Mouse (Mus musculus) gastrocnemius, postnatal 25 days (tissue): ENCODE measurements around the gene Chst15. TPM values are rescaled to one million over a fixed set of nuclear protein-coding genes. Genes with fewer than 3 reads are reported as not detected.

Experiments used
- DNase-seq: peaks from one replicate; pipeline ENCODE4 v3.0.0; 2022
- total RNA-seq, 2 experiments: library from RNA; stranded (reverse); gene quantifications; 1 replicate in 1 of 2; 2 replicates in 1 of 2; pipeline ENCODE4 v1.2.3; 2021

The Chst15 gene
- total RNA-seq, 2 experiments from 2014 or later: 2.7 to 4.5 TPM

GRCm38 (mm10) chr7:132226379-132227074 lies 90.5 kb downstream of the Chst15 start:
- peak; percentile 59 for DNase-seq

- DNase-seq: no peak
Observed at GRCm38 (mm10) chr7:132223452-132224141, 93.4 kb downstream of the Chst15 start.

DNA sequence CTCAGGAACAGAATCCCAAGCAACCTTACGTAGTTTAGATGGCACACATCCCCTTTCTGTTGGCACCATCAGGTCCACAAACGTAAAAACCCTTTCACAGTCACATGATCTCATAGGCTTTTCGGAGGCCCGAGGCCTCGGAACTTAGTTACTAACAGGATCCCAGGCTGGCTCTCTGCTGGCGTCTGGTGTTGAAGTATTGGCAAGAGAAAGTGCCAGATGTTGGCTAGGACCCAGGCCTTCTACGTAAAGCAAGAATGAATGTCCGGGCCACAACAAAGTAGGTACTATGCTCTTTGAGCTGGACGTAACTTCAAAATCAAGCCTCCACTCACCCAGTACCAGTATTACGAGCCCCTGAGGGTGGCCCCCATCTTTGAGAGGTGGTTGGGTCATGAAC lies 103.0 kb downstream of the Chst15 start:
- no peak for DNase-seq

- peak; percentile 63 for DNase-seq
Observed at GRCm38 (mm10) chr7:132213460-132213859, 103.6 kb downstream of the Chst15 start.

- peak; percentile 38 for DNase-seq
Observed at GRCm38 (mm10) chr7:132211920-132212701, 104.9 kb downstream of the Chst15 start.

GRCm38 (mm10) chr7:132210616-132211015 lies 106.4 kb downstream of the Chst15 start:
- no peak for DNase-seq

DNA sequence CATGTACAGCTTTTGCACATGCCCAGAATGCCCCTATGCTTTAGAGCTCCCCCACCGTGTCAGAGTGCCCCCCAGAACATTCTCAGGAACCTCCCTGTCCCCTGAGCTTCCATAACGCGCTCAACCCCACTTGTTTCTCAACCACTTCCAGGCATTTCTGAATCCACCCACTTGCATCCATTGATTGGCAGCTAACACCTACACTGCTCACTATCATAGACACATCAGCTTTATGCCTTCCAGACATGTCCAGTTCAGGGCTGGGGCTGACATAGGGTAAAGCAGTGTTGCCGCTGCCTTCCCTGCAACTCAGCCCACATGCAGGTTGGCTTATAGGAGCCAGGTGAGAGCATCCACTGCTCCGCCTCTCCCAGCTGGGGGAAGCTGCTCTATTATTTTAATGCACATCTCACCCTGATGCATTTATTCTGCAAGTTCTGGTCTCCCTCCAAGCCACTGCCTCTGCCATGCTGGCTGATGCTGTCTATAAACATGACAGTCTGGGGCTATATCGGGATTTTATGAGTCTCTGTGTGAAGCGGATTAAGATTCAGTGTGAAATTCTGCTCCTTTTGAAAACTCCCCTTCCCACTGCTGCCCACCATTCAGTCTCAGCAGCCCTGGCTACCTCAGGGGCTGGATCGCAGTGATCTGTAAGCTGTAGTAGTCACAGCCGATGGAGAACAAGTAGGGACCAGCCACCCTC lies 107.9 kb downstream of the Chst15 start:
- no peak for DNase-seq

DNA sequence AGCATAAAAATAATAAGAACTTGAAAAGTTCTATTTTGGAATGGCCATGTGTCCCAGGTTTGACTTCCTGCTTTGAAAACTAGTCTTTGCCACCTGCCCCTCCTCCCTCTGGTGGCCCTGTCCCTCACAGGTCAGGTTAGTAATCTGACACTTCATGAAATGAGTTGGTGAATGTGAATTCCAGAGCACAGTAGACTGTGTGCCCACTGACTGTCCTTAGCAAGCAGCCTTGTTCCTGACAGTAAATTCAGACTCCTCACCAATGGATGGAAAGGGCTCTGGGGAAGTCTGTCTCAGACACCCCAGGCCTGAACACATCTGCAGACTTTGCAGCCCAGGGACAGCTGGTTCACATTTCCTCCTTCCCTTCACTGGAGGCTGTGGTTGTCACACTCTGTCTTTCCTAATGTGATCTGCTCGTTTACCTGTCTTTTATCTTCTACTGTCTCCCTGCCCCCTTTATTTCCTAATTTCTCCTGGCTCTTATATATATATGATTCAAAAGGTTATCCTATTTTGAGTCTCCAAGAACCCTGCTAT lies 112.9 kb downstream of the Chst15 start:
- DNase-seq: no peak

DNA sequence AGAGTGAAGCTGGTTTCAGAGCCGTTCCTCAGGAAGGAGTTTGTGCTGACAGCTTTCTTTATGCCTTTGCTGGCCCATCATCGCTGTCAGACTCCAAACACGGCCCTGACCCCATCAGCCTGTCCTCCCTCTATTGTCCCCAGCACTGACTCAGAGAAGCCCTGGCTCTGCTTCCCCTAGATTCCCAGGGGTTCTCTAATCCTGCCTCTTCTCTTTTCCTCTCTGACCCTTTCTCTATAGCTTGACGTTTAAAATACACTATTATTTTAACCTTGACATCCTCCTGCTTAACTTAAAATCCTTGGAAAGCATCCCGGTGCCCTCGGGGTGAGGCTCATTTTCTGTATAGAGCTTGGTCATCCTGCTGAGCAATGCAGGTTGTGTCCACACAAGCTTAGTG lies 117.3 kb downstream of the Chst15 start:
- DNase-seq: no peak

DNA sequence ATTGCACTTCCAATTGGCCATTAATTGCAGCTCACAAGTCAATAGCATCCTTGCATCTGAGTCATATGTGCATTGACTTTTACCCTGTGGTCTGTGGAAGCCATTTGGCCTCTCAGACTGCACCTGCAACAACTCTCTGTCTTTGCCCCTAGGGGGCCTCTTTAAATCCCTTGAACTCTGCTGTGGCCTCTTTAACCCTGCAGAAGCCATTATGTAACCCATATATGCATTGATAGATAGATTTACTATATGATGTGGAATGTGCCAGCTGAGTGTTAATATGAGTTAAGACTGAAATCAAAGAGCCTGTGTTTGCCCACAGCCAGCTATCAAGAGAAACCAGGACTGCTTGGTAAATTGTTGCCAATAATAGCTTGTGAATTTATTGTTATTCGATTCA lies 118.2 kb downstream of the Chst15 start:
- DNase-seq: no peak

GRCm38 (mm10) chr7:132197817-132198475 lies 119.1 kb downstream of the Chst15 start:
- no peak for DNase-seq

DNA sequence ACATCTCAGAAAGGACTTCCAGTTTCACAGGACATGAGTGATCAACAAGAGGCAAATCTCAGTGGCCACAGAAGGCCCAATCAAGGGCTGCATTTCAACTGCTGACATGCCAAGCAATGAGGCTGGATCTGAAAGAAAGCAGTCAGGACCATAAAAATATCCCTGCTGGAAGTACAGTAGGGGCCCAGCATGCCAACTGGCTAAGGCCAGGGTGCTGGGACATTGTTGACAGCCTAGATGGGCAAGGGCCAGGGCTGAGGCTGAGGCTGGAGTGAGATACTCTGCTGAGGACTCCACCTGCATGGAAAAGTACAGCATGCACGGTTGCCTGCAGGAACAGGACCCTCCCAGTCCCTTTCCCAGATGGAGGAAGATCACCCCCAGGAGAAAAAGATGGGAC lies 120.4 kb downstream of the Chst15 start:
- DNase-seq: peak; percentile 43

GRCm38 (mm10) chr7:132193606-132194005 lies 123.4 kb downstream of the Chst15 start:
- DNase-seq: no peak

GRCm38 (mm10) chr7:132187456-132187855 lies 129.6 kb downstream of the Chst15 start:
- no peak for DNase-seq

Other genes starting within 250 kb of the Chst15 start
- gene Cpxm2, start 162.5 kb downstream of the Chst15 start, total RNA-seq: 10 to 100 TPM in 1 of 2 experiments, 1 to 10 TPM in 1; 5.2 to 10.8 TPM